In genomic region chr1:91085686-91086085, GRCm38 (mm10) we compare ENCODE assay signal across 16 mouse cellular contexts. TPM values are rescaled to one million over a fixed set of nuclear protein-coding genes. Genes with fewer than 3 reads are reported as not detected.
DNase-seq lines count a peak whose midpoint lies in the region; ATAC-seq and TF ChIP-seq lines count a peak whose summit lies in the region.
"Had no signal": no experiment of that assay in that cellular context is flagged by ENCODE, and none has a peak within 500 bp of the region (broad histone marks: within the 10 kb centered on the region; RNA-seq: fewer than 3 reads in every experiment).

No protein-coding gene starts in this region.

- no peak for TF ChIP-seq CTCF in liver, postnatal 0 days (IDR thresholded peaks at IDR 0.05; ENCODE audit: low read depth)

- H3K27me3 ChIP-seq in heart, embryonic 12.5 days (replicated peaks): no peaks in the 10 kb centered on the region
- H3K27me3 ChIP-seq in limb, embryonic 12.5 days: no peaks in the 10 kb centered on the region
- no peaks in the 10 kb centered on the region for H3K27me3 ChIP-seq in limb, embryonic 10.5 days (ENCODE audit: low read depth, poor library complexity, severe bottlenecking)
- no peaks in the 10 kb centered on the region for H3K27me3 ChIP-seq in embryonic facial prominence, embryonic 14.5 days (replicated peaks; ENCODE audit: control insufficient read depth, insufficient read depth, low read length)
- no peaks in the 10 kb centered on the region for H3K27me3 ChIP-seq in liver, postnatal 0 days (ENCODE audit: insufficient read depth, low read length)
- H3K27me3 ChIP-seq: midbrain, embryonic 15.5 days had no signal

- DNase-seq in heart, adult 11 months: no peak
- DNase-seq in limb, embryonic 10.5 days (ENCODE audit: low spot score): no peak
- peak; percentile 87 for DNase-seq in embryonic facial prominence, embryonic 14.5 days (ENCODE audit: low spot score)
- DNase-seq in liver, postnatal 0 days: no peak
- DNase-seq in spleen, postnatal 36 days (ENCODE audit: low spot score in 2 of 2): no peak
- DNase-seq: adrenal gland, adult 2 months; cerebellum, postnatal 36 days; gastrocnemius, postnatal 36 days; kidney, adult 18-20 months; lung, adult 18-20 months; right cerebral cortex, postnatal 14 days had no signal

- peaks cover 42% of the 10 kb centered on the region for H3K36me3 ChIP-seq in heart, embryonic 12.5 days
- H3K36me3 ChIP-seq in limb, embryonic 12.5 days: no peaks in the 10 kb centered on the region
- H3K36me3 ChIP-seq in limb, embryonic 10.5 days: no peaks in the 10 kb centered on the region
- no peaks in the 10 kb centered on the region for H3K36me3 ChIP-seq in embryonic facial prominence, embryonic 14.5 days (ENCODE audit: control insufficient read depth, insufficient read depth, low read length)
- peaks cover 25% of the 10 kb centered on the region for H3K36me3 ChIP-seq in liver, postnatal 0 days (replicated peaks; ENCODE audit: insufficient read depth, low read length)
- H3K36me3 ChIP-seq: midbrain, embryonic 15.5 days had no signal

- ATAC-seq in heart, embryonic 12.5 days (ENCODE audit: insufficient number of reproducible peaks, low FRiP score): no peak
- no peak for ATAC-seq in limb, embryonic 12.5 days (ENCODE audit: insufficient number of reproducible peaks, insufficient read depth, low FRiP score, low TSS enrichment, low read depth)
- ATAC-seq in embryonic facial prominence, embryonic 14.5 days (ENCODE audit: low read depth): peak; percentile 74; the same call in 1 of the 2 replicates
- ATAC-seq in liver, postnatal 0 days: no peak
- no peak for ATAC-seq in megakaryocyte-erythroid progenitor cell, adult 5-6 weeks (replicated peaks; ENCODE audit: low FRiP score, low TSS enrichment, poor library complexity, severe bottlenecking)
- ATAC-seq: midbrain, embryonic 15.5 days had no signal

- H3K9ac ChIP-seq in heart, embryonic 12.5 days: peak overlapping the region; percentile 31; the same call in 1 of the 2 replicates
- no peak overlapping the region for H3K9ac ChIP-seq in limb, embryonic 12.5 days (replicated peaks)
- no peak overlapping the region for H3K9ac ChIP-seq in embryonic facial prominence, embryonic 14.5 days (ENCODE audit: low read depth, low read length)
- H3K9ac ChIP-seq in liver, postnatal 0 days (replicated peaks): no peak overlapping the region
- H3K9ac ChIP-seq: midbrain, embryonic 15.5 days had no signal

- no peak overlapping the region for H3K4me2 ChIP-seq in heart, embryonic 12.5 days
- 0 out of 2 replicates have a peak overlapping the region, but pooled peaks have one; percentile 8 for H3K4me2 ChIP-seq in limb, embryonic 12.5 days
- no peak overlapping the region; the same call in 1 of the 2 replicates for H3K4me2 ChIP-seq in embryonic facial prominence, embryonic 14.5 days (ENCODE audit: low read depth, low read length)
- H3K4me2 ChIP-seq in liver, postnatal 0 days (ENCODE audit: low read depth, low read length): no peak overlapping the region
- H3K4me2 ChIP-seq: midbrain, embryonic 15.5 days had no signal

- peak overlapping the region; percentile 94 for H3K27ac ChIP-seq in heart, embryonic 12.5 days (ENCODE audit: poor library complexity, severe bottlenecking)
- H3K27ac ChIP-seq in limb, embryonic 12.5 days: peak overlapping the region; percentile 74
- no peak overlapping the region for H3K27ac ChIP-seq in limb, embryonic 10.5 days
- peak overlapping the region; percentile 70 for H3K27ac ChIP-seq in embryonic facial prominence, embryonic 14.5 days (replicated peaks; ENCODE audit: low read depth, low read length)
- H3K27ac ChIP-seq in liver, postnatal 0 days (ENCODE audit: low read depth): peak overlapping the region; percentile 39; the same call in 1 of the 2 replicates
- H3K27ac ChIP-seq: midbrain, embryonic 15.5 days had no signal

- no peak for TF ChIP-seq EP300 in liver, postnatal 0 days (IDR thresholded peaks at IDR 0.05; ENCODE audit: low read depth)

- 33% methylated on average over 2 of the region's 2 CpGs for WGBS in heart, embryonic 12.5 days
- 21% methylated on average over 2 of the region's 2 CpGs for WGBS in limb, embryonic 12.5 days
- 32% methylated on average over 2 of the region's 2 CpGs for WGBS in limb, embryonic 10.5 days
- WGBS in embryonic facial prominence, embryonic 14.5 days: 36% methylated on average over 2 of the region's 2 CpGs
- 51% methylated on average over 2 of the region's 2 CpGs for WGBS in liver, postnatal 0 days (ENCODE audit: insufficient replicate concordance)

- no peaks in the 10 kb centered on the region for H3K9me3 ChIP-seq in heart, embryonic 12.5 days (replicated peaks)
- H3K9me3 ChIP-seq in limb, embryonic 12.5 days: no peaks in the 10 kb centered on the region
- H3K9me3 ChIP-seq in limb, embryonic 10.5 days (replicated peaks): no peaks in the 10 kb centered on the region
- H3K9me3 ChIP-seq in embryonic facial prominence, embryonic 14.5 days (ENCODE audit: control insufficient read depth, low read length): no peaks in the 10 kb centered on the region
- no peaks in the 10 kb centered on the region for H3K9me3 ChIP-seq in liver, postnatal 0 days (ENCODE audit: low read length)
- H3K9me3 ChIP-seq: midbrain, embryonic 15.5 days had no signal

- H3K4me3 ChIP-seq in heart, embryonic 12.5 days: no peak overlapping the region
- no peak overlapping the region for H3K4me3 ChIP-seq in limb, embryonic 12.5 days (replicated peaks)
- no peak overlapping the region for H3K4me3 ChIP-seq in limb, embryonic 10.5 days
- H3K4me3 ChIP-seq in embryonic facial prominence, embryonic 14.5 days (ENCODE audit: low read depth, low read length): no peak overlapping the region
- H3K4me3 ChIP-seq in liver, postnatal 0 days (ENCODE audit: low read depth, low read length): no peak overlapping the region
- H3K4me3 ChIP-seq: midbrain, embryonic 15.5 days had no signal

- H3K4me1 ChIP-seq in heart, embryonic 12.5 days (replicated peaks): peaks cover 73% of the 10 kb centered on the region
- peaks cover 24% of the 10 kb centered on the region for H3K4me1 ChIP-seq in limb, embryonic 12.5 days (replicated peaks)
- H3K4me1 ChIP-seq in limb, embryonic 10.5 days: peaks cover 19% of the 10 kb centered on the region
- peaks cover 20% of the 10 kb centered on the region for H3K4me1 ChIP-seq in embryonic facial prominence, embryonic 14.5 days (ENCODE audit: control insufficient read depth, insufficient read depth, low read length)
- peaks cover 29% of the 10 kb centered on the region for H3K4me1 ChIP-seq in liver, postnatal 0 days (ENCODE audit: insufficient read depth)
- H3K4me1 ChIP-seq: midbrain, embryonic 15.5 days had no signal

RNA-seq across cellular contexts. Expression of gene Rbm44, which starts 59.2 kb away (rescaled TPM):
- polyA plus RNA-seq in heart, embryonic 12.5 days (2016; fragmentation: Nextera tagmentation; extraction: Ambion mirVana): 2.1 and 2.7 TPM in 2 replicates
- polyA plus RNA-seq in limb, embryonic 12.5 days (2016; fragmentation: Nextera tagmentation; extraction: Ambion mirVana): 0.70 and 1.0 TPM in 2 replicates
- polyA plus RNA-seq in limb, embryonic 10.5 days (2016; fragmentation: Nextera tagmentation; extraction: Ambion mirVana): 0.53 and 0.68 TPM in 2 replicates
- polyA plus RNA-seq in embryonic facial prominence, embryonic 14.5 days (2014; fragmentation: Nextera tagmentation; extraction: Ambion mirVana): 0.85 and 1.1 TPM in 2 replicates
- 0.32 and 0.87 TPM in 2 replicates for polyA plus RNA-seq in liver, postnatal 0 days (2015; fragmentation: Nextera tagmentation; extraction: Ambion mirVana)
- total RNA-seq in megakaryocyte-erythroid progenitor cell, adult 5-6 weeks (2014; fragmentation: Nextera tagmentation): 3.8 and 9.0 TPM in 2 replicates
- 5.6 and 11.7 TPM in 2 replicates for total RNA-seq in megakaryocyte-erythroid progenitor cell, adult 5-6 weeks (2017)
- total RNA-seq: adrenal gland, adult 2 months; gastrocnemius, postnatal 36 days; layer of hippocampus, postnatal 10 days had no signal
- polyA plus RNA-seq: adrenal gland, adult 2 months had no signal
